In genomic region chr7:116306601-116307000, GRCm38 (mm10) we compare ENCODE assay signal across 8 mouse cellular contexts. TPM values are rescaled to one million over a fixed set of nuclear protein-coding genes. Genes with fewer than 3 reads are reported as not detected.
A peak's percentile ranks its signal among the peaks of the same experiment; 100 is the strongest.
DNase-seq lines count a peak whose midpoint lies in the region; ATAC-seq and TF ChIP-seq lines count a peak whose summit lies in the region.

No protein-coding gene starts in this region.

- H3K4me2 ChIP-seq in heart, embryonic 16.5 days (ENCODE audit: low read depth, low read length): peak overlapping the region; percentile 98
- H3K4me2 ChIP-seq in midbrain, embryonic 16.5 days (ENCODE audit: low read length): peak overlapping the region; percentile 86

- ATAC-seq in heart, embryonic 16.5 days (replicated peaks; ENCODE audit: extremely low read depth, insufficient read depth, low FRiP score): no peak
- ATAC-seq in inflammation-experienced regulatory T-cells, adult 6 months: peak; percentile 8
- 0 out of 2 replicates have a peak, but pooled peaks have one; percentile 1 for ATAC-seq in midbrain, embryonic 16.5 days
- ATAC-seq in granulocyte monocyte progenitor cell, adult 5-6 weeks (replicated peaks; ENCODE audit: poor library complexity, severe bottlenecking): no peak

- H3K4me1 ChIP-seq in heart, embryonic 16.5 days (ENCODE audit: control insufficient read depth, insufficient read depth, low read length): peaks cover 26% of the 10 kb centered on the region
- peaks cover 2% of the 10 kb centered on the region for H3K4me1 ChIP-seq in heart, adult 2 months (ENCODE audit: control insufficient read depth, insufficient read depth, low read length)
- peaks cover 17% of the 10 kb centered on the region for H3K4me1 ChIP-seq in midbrain, embryonic 16.5 days (ENCODE audit: control insufficient read depth, insufficient read depth, low read length)

- H3K27me3 ChIP-seq in heart, embryonic 16.5 days (ENCODE audit: control insufficient read depth, insufficient read depth, low read length): peaks cover 4% of the 10 kb centered on the region; the same call in 1 of the 2 replicates
- peaks cover 5% of the 10 kb centered on the region; the same call in 1 of the 2 replicates for H3K27me3 ChIP-seq in heart, adult 2 months (ENCODE audit: control insufficient read depth, insufficient read depth, low read length)
- peaks cover 5% of the 10 kb centered on the region for H3K27me3 ChIP-seq in midbrain, embryonic 16.5 days (ENCODE audit: control insufficient read depth, insufficient read depth, low read depth, low read length)

- no peak for TF ChIP-seq POLR2A in heart, adult 2 months (IDR thresholded peaks at IDR 0.05; ENCODE audit: insufficient read depth, low read depth, low read length)

- peak overlapping the region; percentile 79 for H3K9ac ChIP-seq in heart, embryonic 16.5 days (ENCODE audit: low read length)
- no peak overlapping the region for H3K9ac ChIP-seq in heart, adult 2 months (ENCODE audit: low read depth, low read length)
- no peak overlapping the region for H3K9ac ChIP-seq in midbrain, embryonic 16.5 days (ENCODE audit: low read depth, low read length)

- no peaks in the 10 kb centered on the region for H3K36me3 ChIP-seq in heart, embryonic 16.5 days (ENCODE audit: control insufficient read depth, insufficient read depth)
- H3K36me3 ChIP-seq in heart, adult 2 months (ENCODE audit: control insufficient read depth, insufficient read depth, low read length): no peaks in the 10 kb centered on the region
- no peaks in the 10 kb centered on the region for H3K36me3 ChIP-seq in midbrain, embryonic 16.5 days (ENCODE audit: control insufficient read depth, insufficient read depth, low read length)

- no peak for DNase-seq in heart, adult 2 months
- DNase-seq in ZHBTc4 (ENCODE audit: low read depth, low spot score): peak; percentile 74
- DNase-seq in layer of hippocampus, adult 9-10 months (ENCODE audit: low spot score): no peak
- DNase-seq in adrenal gland, postnatal 4 days (ENCODE audit: low spot score in 2 of 2): no peak

- TF ChIP-seq CTCF in heart, adult 2 months (IDR thresholded peaks at IDR 0.05): no peak

- H3K4me3 ChIP-seq in heart, embryonic 16.5 days (ENCODE audit: low read length): peak overlapping the region; percentile 73
- no peak overlapping the region for H3K4me3 ChIP-seq in heart, adult 2 months
- H3K4me3 ChIP-seq in midbrain, embryonic 16.5 days (ENCODE audit: low read depth, low read length): peak overlapping the region; percentile 51

- TF ChIP-seq EP300 in heart, adult 2 months (IDR thresholded peaks at IDR 0.05; ENCODE audit: insufficient read depth, low read depth, low read length): no peak

- WGBS in heart, embryonic 16.5 days: 26% methylated on average over 5 of the region's 5 CpGs
- WGBS in heart, adult 2 months: 17% methylated on average over 5 of the region's 5 CpGs
- WGBS in midbrain, embryonic 16.5 days: 6% methylated on average over 5 of the region's 5 CpGs

- H3K27ac ChIP-seq in heart, embryonic 16.5 days (ENCODE audit: low read length): 0 out of 2 replicates have a peak overlapping the region, but pooled peaks have one; percentile 74
- no peak overlapping the region for H3K27ac ChIP-seq in heart, adult 2 months
- H3K27ac ChIP-seq in midbrain, embryonic 16.5 days (ENCODE audit: low read length): no peak overlapping the region

- H3K79me2 ChIP-seq in heart, adult 2 months (replicated peaks; ENCODE audit: control insufficient read depth, insufficient read depth, low read length): no peaks in the 10 kb centered on the region

- H3K9me3 ChIP-seq in heart, embryonic 16.5 days (replicated peaks; ENCODE audit: control insufficient read depth, low read length): no peaks in the 10 kb centered on the region
- no peaks in the 10 kb centered on the region for H3K9me3 ChIP-seq in midbrain, embryonic 16.5 days (replicated peaks; ENCODE audit: control insufficient read depth, low read length, poor library complexity, severe bottlenecking)

- intact Hi-C loops in heart, adult 2 months (cut with DNase I): no loop called here

RNA-seq across cellular contexts. Expression of gene Plekha7, which starts 1.6 kb away (rescaled TPM):
- polyA plus RNA-seq in heart, embryonic 16.5 days (2015; fragmentation: Nextera tagmentation; extraction: Ambion mirVana): 40.9 and 44.5 TPM in 2 replicates
- 1 to 10 TPM; 4.5 to 6.3 TPM for total RNA-seq in heart, adult 2 months (2021)
- 13.7 and 19.3 TPM in 2 replicates for polyA plus RNA-seq in heart, adult 2 months (2012; rRNA removed)
- polyA plus RNA-seq in inflammation-experienced regulatory T-cells, adult 6 months (2017; shearing (Covaris generic)): 10 to 100 TPM in 1 of 3 experiments, 1 to 10 TPM in 2; 4.6 to 13.4 (median 6.8) TPM
- 10.1 and 12.8 TPM in 2 replicates for polyA plus RNA-seq in midbrain, embryonic 16.5 days (2015; fragmentation: Nextera tagmentation; extraction: Ambion mirVana)
- not detected in 2 replicates for total RNA-seq in granulocyte monocyte progenitor cell, adult 5-6 weeks (2014; fragmentation: Nextera tagmentation)
- not detected in 2 replicates for total RNA-seq in granulocyte monocyte progenitor cell, adult 5-6 weeks (2017)
- total RNA-seq in adrenal gland, postnatal 4 days (2021): 10 to 100 TPM; 19.0 to 24.8 TPM

RNA-seq across cellular contexts. Expression of gene Rps13, which starts 27.4 kb away (rescaled TPM):
- polyA plus RNA-seq in heart, embryonic 16.5 days (2015; fragmentation: Nextera tagmentation; extraction: Ambion mirVana): 427 and 491 TPM in 2 replicates
- total RNA-seq in heart, adult 2 months (2021): 100 to 1,000 TPM; 328 to 384 TPM
- polyA plus RNA-seq in heart, adult 2 months (2012; rRNA removed): 110 and 146 TPM in 2 replicates
- 100 to 1,000 TPM; 321 to 978 (median 399) TPM for polyA plus RNA-seq in inflammation-experienced regulatory T-cells, adult 6 months (2017; shearing (Covaris generic))
- polyA plus RNA-seq in midbrain, embryonic 16.5 days (2015; fragmentation: Nextera tagmentation; extraction: Ambion mirVana): 426 and 439 TPM in 2 replicates
- 2,911 and 2,968 TPM in 2 replicates for total RNA-seq in granulocyte monocyte progenitor cell, adult 5-6 weeks (2014; fragmentation: Nextera tagmentation)
- total RNA-seq in granulocyte monocyte progenitor cell, adult 5-6 weeks (2017): 2,703 and 3,256 TPM in 2 replicates
- 100 to 1,000 TPM; 635 to 691 TPM for total RNA-seq in adrenal gland, postnatal 4 days (2021)

Comparison
In these comparisons a context has a peak if more than half of its experiments do, and no peak if none do; other contexts are left out.
1. ATAC-seq: peak in inflammation-experienced regulatory T-cells, adult 6 months (single experiment) and midbrain, embryonic 16.5 days (single experiment); none in heart, embryonic 16.5 days (single experiment) and granulocyte monocyte progenitor cell, adult 5-6 weeks (single experiment).